Comparison of ENCODE assay signal across 11 mouse cellular contexts in genomic region chr14:76421162-76421561, GRCm38 (mm10). TPM values are rescaled to one million over a fixed set of nuclear protein-coding genes. Genes with fewer than 3 reads are reported as not detected.
DNase-seq lines count a peak whose midpoint lies in the region; ATAC-seq lines count a peak whose summit lies in the region.
"Had no signal": no experiment of that assay in that cellular context is flagged by ENCODE, and none has a peak within 500 bp of the region (broad histone marks: within the 10 kb centered on the region; RNA-seq: fewer than 3 reads in every experiment).

No protein-coding gene starts in this region.

- H3K4me3 ChIP-seq in neural tube, embryonic 11.5 days (ENCODE audit: low read depth, low read length): peak overlapping the region; percentile 20
- peak overlapping the region; percentile 43 for H3K4me3 ChIP-seq in hindbrain, embryonic 10.5 days
- H3K4me3 ChIP-seq in midbrain, embryonic 11.5 days (ENCODE audit: low read depth, low read length): peak overlapping the region; percentile 26
- H3K4me3 ChIP-seq: heart, embryonic 15.5 days; liver, embryonic 12.5 days had no signal

- H3K4me2 ChIP-seq in neural tube, embryonic 11.5 days (ENCODE audit: low read depth): peak overlapping the region; percentile 43
- H3K4me2 ChIP-seq in midbrain, embryonic 11.5 days: peak overlapping the region; percentile 47
- H3K4me2 ChIP-seq: liver, embryonic 12.5 days had no signal

- no peak for ATAC-seq in neural tube, embryonic 11.5 days (ENCODE audit: insufficient read depth, low FRiP score, low TSS enrichment)
- ATAC-seq in midbrain, embryonic 11.5 days (ENCODE audit: low FRiP score): no peak
- ATAC-seq in megakaryocyte progenitor cell, adult 5-6 weeks (replicated peaks; ENCODE audit: poor library complexity): no peak
- ATAC-seq: liver, embryonic 12.5 days had no signal

- H3K4me1 ChIP-seq in neural tube, embryonic 11.5 days (ENCODE audit: control insufficient read depth, insufficient read depth, low read length): peaks cover 39% of the 10 kb centered on the region
- H3K4me1 ChIP-seq in hindbrain, embryonic 10.5 days (replicated peaks): peaks cover 70% of the 10 kb centered on the region
- H3K4me1 ChIP-seq in midbrain, embryonic 11.5 days (ENCODE audit: control insufficient read depth, insufficient read depth, low read length): peaks cover 46% of the 10 kb centered on the region

- no peaks in the 10 kb centered on the region for H3K9me3 ChIP-seq in neural tube, embryonic 11.5 days (ENCODE audit: control insufficient read depth, low read length)
- no peaks in the 10 kb centered on the region for H3K9me3 ChIP-seq in hindbrain, embryonic 10.5 days
- H3K9me3 ChIP-seq in midbrain, embryonic 11.5 days (ENCODE audit: control insufficient read depth, low read length): no peaks in the 10 kb centered on the region
- H3K9me3 ChIP-seq: heart, embryonic 15.5 days; liver, embryonic 12.5 days had no signal

- no peaks in the 10 kb centered on the region for H3K27me3 ChIP-seq in neural tube, embryonic 11.5 days (ENCODE audit: control insufficient read depth, insufficient read depth, low read length)
- no peaks in the 10 kb centered on the region for H3K27me3 ChIP-seq in hindbrain, embryonic 10.5 days (ENCODE audit: insufficient read depth, poor library complexity, severe bottlenecking)
- no peaks in the 10 kb centered on the region for H3K27me3 ChIP-seq in midbrain, embryonic 11.5 days (ENCODE audit: control insufficient read depth, insufficient read depth, low read length)
- H3K27me3 ChIP-seq: heart, embryonic 15.5 days had no signal

- no peak overlapping the region for H3K27ac ChIP-seq in neural tube, embryonic 11.5 days (ENCODE audit: low read depth, low read length)
- H3K27ac ChIP-seq in hindbrain, embryonic 10.5 days: no peak overlapping the region
- H3K27ac ChIP-seq in midbrain, embryonic 11.5 days (ENCODE audit: low read depth, low read length): no peak overlapping the region
- H3K27ac ChIP-seq: heart, embryonic 15.5 days; liver, embryonic 12.5 days had no signal

- H3K9ac ChIP-seq in neural tube, embryonic 11.5 days (ENCODE audit: low read length): no peak overlapping the region
- H3K9ac ChIP-seq in midbrain, embryonic 11.5 days (ENCODE audit: low read length): no peak overlapping the region
- H3K9ac ChIP-seq: heart, embryonic 15.5 days; liver, embryonic 12.5 days had no signal

- WGBS in neural tube, embryonic 11.5 days: 88% methylated on average over 4 of the region's 4 CpGs
- 91% methylated on average over 4 of the region's 4 CpGs for WGBS in hindbrain, embryonic 10.5 days
- 89% methylated on average over 4 of the region's 4 CpGs for WGBS in midbrain, embryonic 11.5 days

- no peak for DNase-seq in neural tube, embryonic 11.5 days (ENCODE audit: low spot score)
- no peak for DNase-seq in neural tube, embryonic 10.5 days (ENCODE audit: extremely low spot score, low spot score)
- no peak for DNase-seq in hindbrain, embryonic 10.5 days (ENCODE audit: low spot score)
- no peak for DNase-seq in midbrain, embryonic 11.5 days (ENCODE audit: low spot score, missing footprints)
- DNase-seq in right cerebral cortex, postnatal 10 days (ENCODE audit: low spot score in 2 of 2): no peak
- DNase-seq in layer of hippocampus, postnatal 10 days (ENCODE audit: low spot score in 2 of 2): no peak
- DNase-seq: right cerebral cortex, postnatal 25 days; thymus, postnatal 36 days had no signal

- peaks cover 12% of the 10 kb centered on the region for H3K36me3 ChIP-seq in neural tube, embryonic 11.5 days (ENCODE audit: control insufficient read depth, insufficient read depth, low read length)
- H3K36me3 ChIP-seq in hindbrain, embryonic 10.5 days: peaks cover 91% of the 10 kb centered on the region
- H3K36me3 ChIP-seq in midbrain, embryonic 11.5 days (ENCODE audit: control insufficient read depth, insufficient read depth, low read length): peaks cover 29% of the 10 kb centered on the region

RNA-seq across cellular contexts. Expression of gene Tsc22d1, which starts 6.4 kb away (rescaled TPM):
- 636 and 651 TPM in 2 replicates for polyA plus RNA-seq in neural tube, embryonic 11.5 days (2014; fragmentation: Nextera tagmentation; extraction: Ambion mirVana)
- polyA plus RNA-seq in hindbrain, embryonic 10.5 days (2016; fragmentation: Nextera tagmentation; extraction: Ambion mirVana): 328 and 552 TPM in 2 replicates
- 494 and 495 TPM in 2 replicates for polyA plus RNA-seq in midbrain, embryonic 11.5 days (2014; fragmentation: Nextera tagmentation; extraction: Ambion mirVana)
- 44.8 and 46.4 TPM in 2 replicates for total RNA-seq in megakaryocyte progenitor cell, adult 5-6 weeks (2015)
- 32.6 and 36.5 TPM in 2 replicates for total RNA-seq in megakaryocyte progenitor cell, adult 5-6 weeks (2017)
- total RNA-seq in layer of hippocampus, postnatal 10 days (2021): 100 to 1,000 TPM; 530 to 560 TPM
